8 mouse cellular contexts compared by ENCODE assay signal in genomic region chr11:70019495-70020021, GRCm38 (mm10). TPM values are rescaled to one million over a fixed set of nuclear protein-coding genes. Genes with fewer than 3 reads are reported as not detected.
DNase-seq lines count a peak whose midpoint lies in the region; ATAC-seq lines count a peak whose summit lies in the region.

No protein-coding gene starts in this region.

- H3K27ac ChIP-seq in lung, embryonic 16.5 days (ENCODE audit: low read length) = peak overlapping the region; percentile 43
- peak overlapping the region; percentile 77 for H3K27ac ChIP-seq in limb, embryonic 11.5 days (replicated peaks; ENCODE audit: low read depth, low read length)
- H3K27ac ChIP-seq in stomach, embryonic 16.5 days (ENCODE audit: low read length) = peak overlapping the region; percentile 72

- H3K9ac ChIP-seq in lung, embryonic 16.5 days (ENCODE audit: low read length) = peak overlapping the region; percentile 39; the same call in 1 of the 2 replicates
- H3K9ac ChIP-seq in limb, embryonic 11.5 days (ENCODE audit: low read length) = no peak overlapping the region
- H3K9ac ChIP-seq in stomach, embryonic 16.5 days (ENCODE audit: low read length) = peak overlapping the region; percentile 92

- H3K9me3 ChIP-seq in lung, embryonic 16.5 days (ENCODE audit: control insufficient read depth, low read length) = no peaks in the 10 kb centered on the region
- no peaks in the 10 kb centered on the region for H3K9me3 ChIP-seq in limb, embryonic 11.5 days (ENCODE audit: control insufficient read depth, low read length)
- no peaks in the 10 kb centered on the region for H3K9me3 ChIP-seq in stomach, embryonic 16.5 days (replicated peaks; ENCODE audit: control insufficient read depth, low read length)

- H3K27me3 ChIP-seq in lung, embryonic 16.5 days (ENCODE audit: control insufficient read depth, insufficient read depth, low read depth, low read length) = 0 out of 2 replicates have a peak, but pooled peaks cover 2% of the 10 kb centered on the region
- no peaks in the 10 kb centered on the region for H3K27me3 ChIP-seq in limb, embryonic 11.5 days (ENCODE audit: control insufficient read depth, insufficient read depth, low read length)
- no peaks in the 10 kb centered on the region for H3K27me3 ChIP-seq in stomach, embryonic 16.5 days (ENCODE audit: control insufficient read depth, insufficient read depth, low read length)

- intact Hi-C loops in left cerebral cortex, postnatal 14 days (cut with DNase I) = no loop called here

- 8% methylated on average over 1 of the region's 2 CpGs for WGBS in lung, embryonic 16.5 days
- 17% methylated on average over 2 of the region's 2 CpGs for WGBS in limb, embryonic 11.5 days
- WGBS in stomach, embryonic 16.5 days = 33% methylated on average over 2 of the region's 2 CpGs

- ATAC-seq in lung, embryonic 16.5 days (ENCODE audit: low read depth) = no peak
- ATAC-seq in limb, embryonic 11.5 days (ENCODE audit: insufficient number of reproducible peaks, low FRiP score, low TSS enrichment, low read depth) = no peak
- ATAC-seq in stomach, embryonic 16.5 days (ENCODE audit: insufficient read depth, low FRiP score) = no peak

- peak overlapping the region; percentile 63 for H3K4me3 ChIP-seq in lung, embryonic 16.5 days (ENCODE audit: low read length)
- peak overlapping the region; percentile 47 for H3K4me3 ChIP-seq in limb, embryonic 11.5 days (ENCODE audit: low read depth, low read length)
- peak overlapping the region; percentile 68 for H3K4me3 ChIP-seq in stomach, embryonic 16.5 days (replicated peaks; ENCODE audit: low read length)

- peaks cover 46% of the 10 kb centered on the region for H3K4me1 ChIP-seq in lung, embryonic 16.5 days (replicated peaks; ENCODE audit: control insufficient read depth, insufficient read depth, low read length)
- H3K4me1 ChIP-seq in limb, embryonic 11.5 days (ENCODE audit: control insufficient read depth, insufficient read depth, low read length) = peaks cover 48% of the 10 kb centered on the region
- peaks cover 40% of the 10 kb centered on the region for H3K4me1 ChIP-seq in stomach, embryonic 16.5 days (ENCODE audit: control insufficient read depth, insufficient read depth, low read length)

- H3K36me3 ChIP-seq in lung, embryonic 16.5 days (ENCODE audit: control insufficient read depth, insufficient read depth, low read length) = no peaks in the 10 kb centered on the region
- H3K36me3 ChIP-seq in limb, embryonic 11.5 days (ENCODE audit: control insufficient read depth, insufficient read depth, low read length) = no peaks in the 10 kb centered on the region
- H3K36me3 ChIP-seq in stomach, embryonic 16.5 days (ENCODE audit: control insufficient read depth, insufficient read depth, low read length) = no peaks in the 10 kb centered on the region

- H3K4me2 ChIP-seq in lung, embryonic 16.5 days (ENCODE audit: low read depth, low read length) = peak overlapping the region; percentile 92
- peak overlapping the region; percentile 59 for H3K4me2 ChIP-seq in limb, embryonic 11.5 days (ENCODE audit: low read depth, severe bottlenecking)
- H3K4me2 ChIP-seq in stomach, embryonic 16.5 days (ENCODE audit: low read depth, low read length) = peak overlapping the region; percentile 91

- DNase-seq in cerebellum, adult 9-10 months = peak; percentile 70
- no peak for DNase-seq in cerebellum, postnatal 4 days (ENCODE audit: low spot score in 2 of 2)
- DNase-seq in lung, postnatal 25 days (ENCODE audit: low spot score) = no peak
- DNase-seq in limb, embryonic 11.5 days (ENCODE audit: low spot score) = no peak
- DNase-seq in left cerebral cortex, postnatal 14 days (ENCODE audit: low spot score in 2 of 2) = no peak
- no peak for DNase-seq in adipocyte (ENCODE audit: low spot score)

RNA-seq across cellular contexts. Expression of gene Dlg4, which starts 2.8 kb away (rescaled TPM):
- polyA plus RNA-seq in lung, embryonic 16.5 days (2015; fragmentation: Nextera tagmentation; extraction: Ambion mirVana) = 5.5 and 7.9 TPM in 2 replicates
- polyA plus RNA-seq in limb, embryonic 11.5 days (2014; fragmentation: Nextera tagmentation; extraction: Ambion mirVana) = 10.0 and 10.8 TPM in 2 replicates
- 8.4 and 9.0 TPM in 2 replicates for polyA plus RNA-seq in stomach, embryonic 16.5 days (2015; fragmentation: Nextera tagmentation; extraction: Ambion mirVana)
- 1,000 to 10,000 TPM in 1 of 2 experiments, 100 to 1,000 TPM in 1; 1,000 to 1,075 TPM for total RNA-seq in left cerebral cortex, postnatal 14 days (2021)

RNA-seq across cellular contexts. Expression of gene Acadvl, which starts 4.3 kb away (rescaled TPM):
- 90.0 and 92.0 TPM in 2 replicates for polyA plus RNA-seq in lung, embryonic 16.5 days (2015; fragmentation: Nextera tagmentation; extraction: Ambion mirVana)
- 52.9 and 53.5 TPM in 2 replicates for polyA plus RNA-seq in limb, embryonic 11.5 days (2014; fragmentation: Nextera tagmentation; extraction: Ambion mirVana)
- polyA plus RNA-seq in stomach, embryonic 16.5 days (2015; fragmentation: Nextera tagmentation; extraction: Ambion mirVana) = 115 and 119 TPM in 2 replicates
- total RNA-seq in left cerebral cortex, postnatal 14 days (2021) = 10 to 100 TPM; 50.7 to 53.6 TPM

RNA-seq across cellular contexts. Expression of gene Dvl2, which starts 19.2 kb away (rescaled TPM):
- 30.1 and 30.7 TPM in 2 replicates for polyA plus RNA-seq in lung, embryonic 16.5 days (2015; fragmentation: Nextera tagmentation; extraction: Ambion mirVana)
- 47.3 and 52.0 TPM in 2 replicates for polyA plus RNA-seq in limb, embryonic 11.5 days (2014; fragmentation: Nextera tagmentation; extraction: Ambion mirVana)
- 17.7 and 22.3 TPM in 2 replicates for polyA plus RNA-seq in stomach, embryonic 16.5 days (2015; fragmentation: Nextera tagmentation; extraction: Ambion mirVana)
- 10 to 100 TPM; 27.3 to 30.0 TPM for total RNA-seq in left cerebral cortex, postnatal 14 days (2021)

RNA-seq across cellular contexts. Expression of gene Phf23, which starts 24.0 kb away (rescaled TPM):
- polyA plus RNA-seq in lung, embryonic 16.5 days (2015; fragmentation: Nextera tagmentation; extraction: Ambion mirVana) = 58.1 and 59.5 TPM in 2 replicates
- 56.1 and 64.9 TPM in 2 replicates for polyA plus RNA-seq in limb, embryonic 11.5 days (2014; fragmentation: Nextera tagmentation; extraction: Ambion mirVana)
- polyA plus RNA-seq in stomach, embryonic 16.5 days (2015; fragmentation: Nextera tagmentation; extraction: Ambion mirVana) = 44.3 and 47.9 TPM in 2 replicates
- 10 to 100 TPM; 39.2 to 40.2 TPM for total RNA-seq in left cerebral cortex, postnatal 14 days (2021)

RNA-seq across cellular contexts. Expression of gene Gabarap, which starts 28.6 kb away (rescaled TPM):
- 515 and 536 TPM in 2 replicates for polyA plus RNA-seq in lung, embryonic 16.5 days (2015; fragmentation: Nextera tagmentation; extraction: Ambion mirVana)
- polyA plus RNA-seq in limb, embryonic 11.5 days (2014; fragmentation: Nextera tagmentation; extraction: Ambion mirVana) = 397 and 432 TPM in 2 replicates
- polyA plus RNA-seq in stomach, embryonic 16.5 days (2015; fragmentation: Nextera tagmentation; extraction: Ambion mirVana) = 485 and 494 TPM in 2 replicates
- total RNA-seq in left cerebral cortex, postnatal 14 days (2021) = 100 to 1,000 TPM; 213 to 217 TPM
